Mouse (Mus musculus): Measurements from ENCODE around the gene Psmd5.

GRCm38 (mm10) chr2:34818492-34818891 lies 56.3 kb downstream of the Psmd5 start:
- TF ChIP-seq EP300 (optimal IDR thresholded peaks at IDR 0.05) = no peak
- no peak for TF ChIP-seq CTCF (IDR thresholded peaks at IDR 0.05; ENCODE audit: low read depth)

All from stomach, postnatal 0 days (tissue).